Mouse (Mus musculus): ENCODE measurements around the gene Kdm5b. TPM values are rescaled to one million over a fixed set of nuclear protein-coding genes. Genes with fewer than 3 reads are reported as not detected.

The Kdm5b gene
- total RNA-seq, 2 experiments from 2014 or later, result 69.7 to 74.6 TPM

DNA sequence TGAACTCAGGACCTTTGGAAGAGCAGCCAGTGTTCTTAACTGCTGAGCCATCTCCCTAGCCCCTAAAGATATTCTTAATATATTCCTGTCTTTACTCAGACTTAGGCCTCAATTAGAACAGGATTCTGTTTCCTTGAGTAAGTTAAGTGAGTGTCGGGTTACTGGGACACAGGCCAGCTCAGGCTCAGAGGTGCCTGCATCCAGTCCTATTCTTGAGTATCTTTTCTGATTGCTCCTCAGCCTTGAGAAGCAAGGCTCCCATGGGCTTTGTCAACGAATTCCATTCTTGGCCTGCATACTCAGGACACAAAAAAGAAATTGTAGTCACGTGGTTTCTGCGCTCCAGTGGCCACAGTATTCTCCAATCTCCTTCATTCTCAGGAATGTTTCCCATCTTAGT is 11.7 kb upstream of the Kdm5b start:
- DNase-seq (ENCODE audit: low spot score in 2 of 2), result no peak

DNA sequence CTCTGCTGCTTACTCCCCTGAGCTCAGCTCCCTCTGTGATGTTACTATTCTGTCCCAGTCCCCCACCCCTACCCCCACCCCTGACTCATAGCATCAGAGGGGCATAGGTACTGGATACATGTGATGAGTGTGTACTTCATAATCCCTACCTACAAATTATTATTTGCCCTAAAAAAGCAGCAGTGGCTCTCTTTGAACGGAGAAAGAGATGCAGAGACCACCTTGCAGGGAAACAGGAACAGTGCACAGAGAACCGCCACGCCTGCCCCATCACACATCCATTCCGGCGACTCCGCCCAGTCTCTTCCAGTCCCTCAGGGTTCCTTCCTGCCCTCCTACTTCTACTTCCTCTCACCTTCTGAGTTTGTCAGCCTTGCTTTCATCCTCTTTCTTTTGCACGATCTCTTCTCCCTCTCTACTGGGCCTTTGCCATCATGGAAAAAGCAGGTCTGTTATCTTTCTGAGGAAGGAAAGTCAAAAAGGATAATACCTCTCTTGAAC is 10.3 kb upstream of the Kdm5b start, which contains the start of gene Mgat4e:
Gene Mgat4e, minus strand, starts transcription at position 51 of the 501 bp plus-strand sequence.
- no peak for DNase-seq (ENCODE audit: low spot score in 2 of 2)

DNA sequence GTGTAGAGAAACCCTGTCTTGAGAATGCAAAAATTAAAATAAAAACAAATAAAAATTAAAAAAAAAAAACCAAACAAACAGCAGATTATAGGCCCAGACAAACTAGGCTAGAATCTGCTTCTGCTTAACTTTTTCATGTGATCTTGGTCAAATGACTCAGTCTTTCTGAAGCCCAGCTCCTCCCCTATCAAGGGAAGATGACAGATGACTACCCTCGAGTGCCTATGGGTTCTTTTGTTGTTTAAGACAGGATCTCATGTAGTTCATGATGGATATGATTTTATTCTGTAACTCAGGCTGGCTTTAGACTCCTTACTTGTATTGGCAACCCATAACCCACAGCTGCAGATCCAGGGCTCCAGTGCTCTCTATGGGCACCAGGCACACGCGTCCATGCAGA is 8.1 kb upstream of the Kdm5b start:
- no peak for DNase-seq (ENCODE audit: low spot score in 2 of 2)

DNA sequence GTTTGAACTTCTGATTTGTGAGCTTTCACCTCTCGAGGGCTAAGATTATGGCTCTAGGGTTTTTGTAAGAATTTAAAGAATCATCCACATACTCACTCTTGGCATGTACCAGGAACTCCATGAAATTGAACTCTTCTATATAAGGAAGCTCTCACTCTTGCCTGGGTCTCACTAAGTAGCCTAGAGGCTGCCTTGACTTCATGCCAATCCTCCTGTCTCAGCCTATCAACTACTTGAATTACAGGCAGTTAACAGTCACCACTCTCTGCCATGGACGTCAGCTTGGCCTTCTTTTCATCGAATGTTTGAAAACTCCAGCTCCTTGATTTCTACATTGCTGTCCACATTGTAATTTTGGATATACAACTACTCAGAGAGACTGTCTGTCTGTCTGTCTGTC is 7.6 kb upstream of the Kdm5b start:
- no peak for DNase-seq (ENCODE audit: low spot score in 2 of 2)

DNA sequence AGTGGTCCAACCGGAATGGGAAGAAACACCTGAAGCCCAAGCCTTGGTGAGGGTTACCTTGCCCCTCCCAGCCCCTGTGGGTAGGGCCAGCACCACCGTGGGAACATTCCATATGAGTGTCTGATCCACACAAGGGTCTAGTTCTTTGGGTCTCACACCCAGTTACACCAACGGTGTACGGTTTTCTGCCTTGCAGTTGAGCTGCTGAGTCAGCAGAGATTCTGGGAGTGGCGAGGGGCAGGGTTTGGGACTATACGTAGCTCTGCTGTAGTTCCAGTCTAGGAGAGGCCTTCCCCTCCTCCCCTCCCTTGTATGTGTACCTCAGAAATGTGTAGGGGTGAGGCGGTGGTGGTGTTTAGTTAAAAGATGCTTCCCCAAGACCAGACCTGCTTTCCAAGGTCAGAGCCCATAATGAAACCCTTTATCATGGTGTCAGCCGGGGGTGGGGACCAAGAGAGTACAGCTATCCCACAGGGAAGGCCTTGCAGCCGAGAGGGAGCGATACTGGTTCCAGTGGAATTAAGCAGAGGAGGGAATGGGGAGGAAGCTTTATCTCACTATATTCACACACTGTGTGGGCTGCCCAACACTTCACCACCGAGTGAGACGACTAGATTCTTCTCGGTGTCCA is 4.6 kb upstream of the Kdm5b start:
- no peak for DNase-seq (ENCODE audit: low spot score in 2 of 2)

DNA sequence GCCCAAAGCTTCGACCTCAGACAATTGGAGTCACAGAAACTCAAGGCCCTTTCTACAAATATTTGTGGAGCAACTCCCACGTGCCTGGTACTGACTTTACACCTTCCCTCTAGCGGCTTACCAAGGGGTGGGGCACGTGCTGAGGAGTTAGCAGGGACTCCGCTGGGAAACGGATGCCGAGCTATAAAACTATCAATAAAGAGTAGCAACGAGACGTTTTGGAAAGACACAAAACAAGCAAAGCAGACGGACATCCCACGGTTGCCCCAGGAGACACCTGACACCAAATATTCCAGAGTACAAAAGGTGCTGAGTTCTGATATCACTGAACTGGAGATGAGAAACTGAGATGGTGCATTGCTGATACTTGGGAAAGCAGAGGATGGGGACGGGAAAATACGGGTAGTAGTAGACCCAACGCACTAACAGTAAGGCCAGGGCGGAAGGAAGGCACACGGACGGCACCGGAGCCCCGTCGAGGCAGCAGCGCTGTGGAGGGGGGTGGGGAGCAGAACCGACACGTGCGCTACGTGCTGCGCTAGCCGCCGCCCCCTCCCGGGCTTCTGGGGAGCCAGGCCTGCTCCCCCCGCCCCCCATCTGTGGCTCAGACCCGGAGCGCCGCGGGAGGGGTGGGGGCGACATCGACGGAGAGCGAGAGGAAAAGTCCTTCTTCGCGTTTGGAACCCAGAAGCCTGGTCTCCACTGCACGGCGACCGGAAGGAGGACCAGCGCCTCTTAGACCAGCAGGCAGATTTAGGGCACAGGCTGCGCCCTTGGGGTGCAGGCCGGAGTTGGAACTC is 3.9 kb upstream of the Kdm5b start:
- peak in 1 of 2 experiments; percentile 62 for DNase-seq (ENCODE audit: low spot score in 2 of 2)

DNA sequence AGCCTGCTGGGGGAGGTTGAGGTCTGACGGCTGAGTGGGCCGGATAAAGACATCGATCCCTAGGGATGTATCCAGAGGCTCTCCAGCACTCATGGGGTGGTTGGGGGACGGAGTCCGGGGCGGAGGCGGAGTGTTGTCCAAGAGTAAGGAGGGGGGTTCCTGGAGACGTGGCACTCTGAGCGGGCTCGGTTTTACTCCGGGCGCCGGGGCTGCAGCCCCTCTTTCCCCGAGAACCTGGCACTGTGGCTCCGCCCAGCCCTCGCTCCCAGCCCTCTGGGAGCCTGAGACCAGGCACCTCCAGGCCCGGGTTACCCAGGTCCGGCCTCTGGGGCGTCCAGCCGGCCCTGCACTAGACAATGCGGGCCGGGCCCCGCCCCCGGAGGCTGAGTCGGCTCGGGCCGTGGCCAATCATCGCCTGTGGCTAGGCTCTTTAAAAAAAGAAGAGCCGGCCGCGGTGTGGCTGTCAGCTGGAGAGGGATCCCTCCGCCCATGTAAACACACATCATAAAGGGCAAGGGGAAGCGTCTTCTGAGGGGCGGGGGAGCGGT is 3.2 kb upstream of the Kdm5b start:
- peak; percentile 92 to 96 for DNase-seq (ENCODE audit: low spot score in 2 of 2)

DNA sequence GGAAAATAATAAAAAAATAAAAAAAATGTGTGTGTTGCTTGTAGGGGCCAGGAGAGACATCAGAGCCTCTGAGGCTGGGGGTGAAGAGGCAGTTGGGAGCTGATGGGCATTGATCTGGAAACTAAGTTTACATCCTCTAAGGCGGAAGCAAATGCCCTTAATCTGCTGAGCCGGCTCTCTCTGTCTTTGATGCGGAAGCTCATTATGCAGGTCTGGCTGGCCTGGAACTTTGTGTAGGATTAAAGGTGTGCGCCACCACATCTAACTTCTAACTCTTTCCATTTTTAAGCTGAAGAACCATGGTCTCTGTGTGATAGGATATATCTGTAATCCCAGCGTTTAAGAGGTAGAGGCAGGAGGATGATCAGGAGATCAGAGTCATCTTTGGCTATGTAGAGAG is 1.5 kb upstream of the Kdm5b start:
- DNase-seq (ENCODE audit: low spot score in 2 of 2), result no peak

DNA sequence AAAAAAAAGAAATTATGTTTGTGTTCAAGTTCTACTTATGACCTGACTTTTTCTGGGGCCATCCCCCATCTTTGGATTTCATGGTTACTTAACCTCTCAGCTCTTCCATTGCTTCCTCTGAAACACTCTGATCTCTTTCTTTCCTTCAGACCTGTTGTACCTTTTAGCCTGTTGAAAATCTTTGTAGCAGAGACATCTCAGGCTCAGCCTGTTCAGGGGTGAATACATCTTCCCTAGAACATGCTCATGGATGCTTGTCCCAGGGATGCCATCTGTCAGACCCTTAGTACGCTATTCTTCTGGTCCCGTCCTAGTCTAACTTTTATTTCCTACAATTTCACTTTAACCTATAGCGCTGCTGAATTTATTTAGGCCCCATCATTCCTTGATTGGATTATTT is 745 bp upstream of the Kdm5b start:
- DNase-seq (ENCODE audit: low spot score in 2 of 2), result no peak

DNA sequence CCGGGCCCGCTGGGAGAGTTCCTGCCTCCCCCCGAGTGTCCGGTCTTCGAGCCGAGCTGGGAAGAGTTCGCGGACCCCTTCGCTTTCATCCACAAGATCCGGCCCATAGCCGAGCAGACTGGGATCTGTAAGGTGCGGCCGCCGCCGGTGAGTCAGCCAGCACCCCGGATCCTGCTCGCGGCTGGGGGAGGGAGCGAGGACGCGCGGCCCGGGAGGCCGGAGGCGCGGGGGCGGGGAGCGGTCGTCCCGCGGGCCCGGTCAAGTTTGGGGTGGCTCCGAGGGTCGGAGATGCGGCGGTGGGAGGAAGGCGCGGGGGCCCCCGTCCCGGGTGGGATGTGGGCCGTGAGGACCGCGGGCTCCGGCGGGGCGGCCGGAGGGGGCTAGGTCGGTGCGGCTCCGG is 425 bp downstream of the Kdm5b start:
- no peak for DNase-seq (ENCODE audit: low spot score in 2 of 2)

DNA sequence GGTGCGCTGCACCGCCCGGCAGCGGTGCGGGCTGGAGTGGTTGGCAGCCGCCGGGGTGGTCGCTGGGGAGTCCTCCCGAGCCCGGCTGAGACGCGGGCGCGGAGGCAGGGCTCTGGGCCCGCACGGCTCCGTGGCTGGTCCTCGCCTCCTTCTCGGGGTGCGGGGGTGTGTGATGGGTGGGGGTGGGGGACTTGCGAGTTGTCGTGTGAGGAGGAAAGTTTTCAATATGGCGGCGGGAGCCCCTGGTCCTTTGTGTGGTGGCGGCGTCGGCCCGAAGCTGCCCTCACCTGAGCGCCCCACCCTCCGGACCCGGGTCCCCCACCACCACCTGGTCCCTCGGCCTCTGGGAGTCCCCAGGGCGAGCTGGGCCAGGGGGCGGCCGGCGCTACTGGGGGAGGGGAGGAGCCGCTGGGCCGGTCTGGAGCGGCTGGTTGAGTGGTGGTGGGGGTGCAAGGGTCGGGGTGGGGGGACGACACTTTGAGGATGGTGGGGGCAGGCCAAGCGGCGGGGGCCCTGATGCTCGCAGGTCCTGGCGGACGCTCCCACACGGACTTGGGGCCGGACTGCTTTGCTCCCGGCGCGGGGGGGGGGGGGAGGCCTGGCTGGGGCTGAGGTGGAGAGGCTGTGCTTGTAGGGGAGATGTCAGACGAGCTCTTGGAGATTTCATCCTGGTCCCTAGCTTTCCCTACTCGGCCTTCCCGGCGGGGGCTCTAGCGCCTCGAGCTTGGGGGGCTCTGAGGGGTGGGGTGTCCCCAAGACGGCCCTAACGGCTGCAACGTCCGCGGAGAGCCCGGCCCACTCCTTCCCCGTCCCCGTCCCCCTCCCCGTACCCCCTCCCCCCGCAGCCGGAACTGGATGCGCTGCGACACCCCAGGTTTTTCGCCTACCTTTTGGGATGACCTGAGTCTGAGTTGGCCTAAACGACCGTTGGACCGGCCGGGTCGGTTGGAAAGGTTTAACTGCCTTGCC is 1.1 kb downstream of the Kdm5b start:
- DNase-seq (ENCODE audit: low spot score in 2 of 2), result peak in 1 of 2 experiments; percentile 23

DNA sequence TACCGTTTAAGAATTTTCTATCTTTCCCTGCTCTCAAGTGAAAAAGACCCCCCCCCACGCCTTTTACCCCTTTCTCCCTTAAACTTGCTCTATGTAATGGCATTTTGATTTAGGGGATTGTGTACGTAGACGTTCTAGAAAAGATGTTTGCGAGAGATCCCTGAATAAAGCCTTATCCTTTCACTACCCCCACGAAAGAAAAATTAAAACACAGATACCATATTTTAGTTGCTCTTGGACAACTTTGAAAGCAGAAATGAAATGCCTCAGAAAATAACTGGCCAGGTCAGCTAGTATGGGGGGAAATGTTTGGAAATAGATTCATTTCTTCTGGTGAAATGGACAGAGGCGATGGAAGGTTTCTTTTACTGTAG is 1.8 kb downstream of the Kdm5b start:
- DNase-seq (ENCODE audit: low spot score in 2 of 2), result no peak

DNA sequence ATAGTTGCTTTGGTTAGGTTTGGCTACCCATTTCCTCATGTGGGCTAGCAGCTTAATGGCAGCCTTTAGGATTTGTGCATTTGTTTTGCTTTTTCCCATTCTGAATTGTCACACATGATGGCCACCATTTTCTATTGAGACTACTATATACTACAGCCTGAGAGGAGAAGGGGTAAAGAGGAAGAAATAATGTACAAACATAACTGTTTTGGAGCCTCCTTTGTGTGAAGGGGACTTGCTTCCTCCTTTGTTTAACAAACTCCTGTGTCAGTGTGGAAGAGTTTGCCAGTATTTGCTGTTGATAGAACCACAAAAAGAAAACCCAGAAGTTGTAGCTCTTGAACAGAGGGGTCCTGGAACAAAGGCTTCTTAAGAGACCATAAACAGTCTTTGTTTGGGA is 2.5 kb downstream of the Kdm5b start:
- no peak for DNase-seq (ENCODE audit: low spot score in 2 of 2)

DNA sequence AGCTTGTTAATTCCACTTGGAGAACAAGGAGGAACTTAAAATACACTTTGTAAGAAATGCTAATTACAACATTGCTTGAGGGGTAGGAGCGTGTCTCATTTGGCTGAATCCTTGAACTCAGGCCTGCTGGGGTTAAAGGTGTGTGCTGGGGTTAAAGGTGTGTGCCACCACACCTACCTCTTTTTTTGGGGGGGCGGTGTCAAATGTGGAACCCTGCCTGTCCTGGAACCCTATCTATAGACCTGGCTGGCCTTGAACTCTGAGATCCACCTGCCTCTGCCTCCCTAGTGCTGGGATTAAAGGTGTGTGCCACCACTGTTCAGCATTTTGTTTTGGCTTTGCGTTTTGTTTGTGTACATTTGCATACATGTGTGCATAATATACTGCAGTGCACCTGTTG is 3.8 kb downstream of the Kdm5b start:
- no peak for DNase-seq (ENCODE audit: low spot score in 2 of 2)

DNA sequence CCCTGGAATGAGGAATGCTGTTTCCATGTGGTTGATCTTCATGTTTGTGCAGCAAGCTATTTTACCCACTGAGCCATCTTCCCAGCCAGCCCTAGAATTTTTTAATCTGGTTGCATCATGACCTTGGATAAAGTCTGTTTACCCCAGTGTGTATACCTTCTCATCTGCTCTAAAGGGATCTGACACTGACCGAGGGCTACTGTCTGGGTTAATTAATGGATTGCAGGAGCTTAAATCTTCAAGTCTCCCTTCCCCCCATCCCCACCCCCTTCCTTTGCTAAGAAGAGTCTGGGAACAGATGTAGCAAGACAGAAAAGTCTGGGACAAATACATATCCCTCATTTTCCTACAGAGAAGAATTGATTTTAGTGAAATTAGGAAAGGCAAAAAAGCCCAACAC is 7.5 kb downstream of the Kdm5b start:
- DNase-seq (ENCODE audit: low spot score in 2 of 2), result no peak

DNA sequence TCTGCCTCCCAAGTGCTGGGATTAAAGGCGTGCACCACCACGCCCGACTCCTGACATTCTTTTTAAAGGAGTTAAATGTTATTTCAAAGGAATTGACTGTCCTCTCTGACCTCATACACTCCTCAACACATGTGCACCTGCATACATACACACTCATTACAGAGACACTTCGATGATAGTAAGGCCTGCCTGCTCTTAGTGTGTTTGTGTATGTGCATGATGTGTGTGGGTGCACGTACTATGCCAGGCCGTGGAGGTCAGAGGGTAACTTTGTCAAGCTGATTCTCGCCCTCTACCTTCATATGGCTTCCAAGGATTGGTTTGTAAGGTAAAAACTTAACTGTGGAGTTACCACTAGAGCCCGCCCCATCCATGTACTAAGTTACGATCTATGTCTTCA is 10.2 kb downstream of the Kdm5b start:
- DNase-seq (ENCODE audit: low spot score in 2 of 2), result no peak

DNA sequence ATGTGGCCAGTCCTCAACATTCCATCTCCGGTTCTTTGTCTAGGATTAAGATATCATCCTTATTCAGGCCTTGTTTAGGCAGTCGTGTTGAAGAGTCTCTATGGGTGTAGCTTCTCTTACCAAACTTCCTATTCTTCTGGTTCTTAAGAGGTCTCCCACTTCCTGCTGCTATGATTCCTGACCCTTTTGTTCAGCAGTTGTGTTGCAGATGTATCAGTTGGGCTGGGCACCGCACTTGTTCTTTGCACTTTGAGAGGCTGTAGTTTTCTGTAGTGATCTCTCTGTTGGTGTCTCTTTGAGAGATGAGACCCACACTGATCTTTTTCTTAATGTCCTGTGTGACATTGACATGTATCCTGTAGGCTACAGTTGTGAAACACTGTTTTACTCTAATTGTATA is 10.7 kb downstream of the Kdm5b start:
- no peak for DNase-seq (ENCODE audit: low spot score in 2 of 2)

DNA sequence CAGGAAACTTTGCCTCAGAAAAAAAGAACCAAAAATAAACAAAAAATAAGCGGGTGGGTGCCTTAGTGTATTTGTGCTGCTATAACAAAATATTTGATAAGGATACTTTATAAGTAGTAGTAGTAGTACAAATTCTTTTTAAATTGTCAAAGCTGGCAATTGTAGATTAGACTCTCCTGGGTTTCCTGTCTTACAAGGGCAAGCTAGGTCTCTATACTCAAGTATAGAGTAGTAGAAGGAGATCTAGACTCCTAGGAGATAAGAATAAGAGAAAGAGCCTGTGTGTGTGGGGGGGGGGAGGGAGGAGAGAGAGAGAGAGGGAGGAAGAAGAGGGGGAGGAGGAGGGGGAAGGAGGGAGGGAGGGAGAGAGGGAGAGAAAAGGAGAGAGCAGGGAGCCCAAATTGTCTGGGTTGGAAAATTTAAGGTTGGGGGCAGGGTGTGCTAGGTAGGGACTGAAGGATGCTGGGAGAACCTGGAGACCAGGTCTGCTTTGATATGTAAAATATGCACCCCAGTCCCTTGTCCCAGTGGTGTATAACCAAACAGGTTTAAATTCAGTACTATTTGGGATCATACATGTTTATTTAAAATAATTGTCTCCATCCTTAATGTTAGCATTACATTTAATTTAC is 13.4 kb downstream of the Kdm5b start:
- no peak for DNase-seq (ENCODE audit: low spot score in 2 of 2)

DNA sequence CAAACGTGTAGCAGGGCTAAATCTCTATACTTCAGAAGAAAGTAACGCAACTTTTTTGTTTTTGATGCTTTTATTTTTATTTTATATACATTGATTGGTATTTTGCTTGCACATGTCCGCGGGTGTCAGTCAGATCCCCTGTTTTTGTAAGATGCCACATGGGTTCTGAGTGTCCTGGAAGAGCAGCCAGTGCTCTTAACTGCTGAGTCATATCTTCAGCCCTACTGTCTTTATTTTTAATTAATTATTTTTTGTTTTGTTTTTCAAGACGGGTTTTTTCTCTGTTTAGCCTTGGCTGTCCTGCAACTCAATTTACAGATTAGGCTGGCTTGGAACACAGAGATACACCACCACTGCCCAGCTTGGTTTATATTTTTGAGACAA is 14.0 kb downstream of the Kdm5b start:
- DNase-seq (ENCODE audit: low spot score in 2 of 2), result no peak

DNA sequence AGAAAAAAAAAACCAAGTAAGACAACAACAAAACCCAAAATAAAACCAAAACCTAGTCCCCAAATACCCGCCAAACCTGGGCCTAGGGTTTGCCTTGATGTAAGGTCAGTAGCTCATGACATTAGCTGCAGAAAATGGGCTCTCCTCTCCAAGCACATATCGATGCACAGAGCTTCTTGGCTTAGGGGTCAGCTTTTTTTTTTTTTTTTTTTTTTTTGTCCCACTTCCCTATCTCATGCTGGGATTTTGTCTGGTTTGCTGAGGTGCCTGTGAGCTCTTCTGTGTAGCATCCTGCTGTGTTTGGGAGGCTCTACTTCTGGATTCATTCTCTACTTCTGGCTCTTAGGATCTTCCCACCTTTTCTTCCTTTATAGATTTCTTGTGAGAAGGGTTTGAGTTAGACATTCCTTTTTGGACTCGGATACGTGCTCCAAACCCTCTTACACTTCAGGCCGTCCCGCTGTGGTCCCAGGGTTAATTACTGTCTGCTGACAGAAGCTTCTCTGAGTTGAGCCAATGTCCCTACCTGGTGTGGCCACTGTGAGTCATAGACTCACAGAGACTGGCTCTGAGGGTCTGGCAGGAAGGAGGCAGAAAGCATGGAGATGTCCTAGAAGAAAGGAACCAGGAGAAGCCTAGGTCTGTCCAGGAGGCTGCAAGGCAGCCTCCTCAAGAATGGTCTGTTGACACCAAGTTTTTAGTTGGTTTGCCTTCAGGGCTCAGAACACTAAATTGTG is 17.6 kb downstream of the Kdm5b start:
- DNase-seq (ENCODE audit: low spot score in 2 of 2), result no peak

All from layer of hippocampus, postnatal 14 days (tissue).